18 mouse cellular contexts compared by ENCODE assay signal in genomic region chr19:57465742-57466141, GRCm38 (mm10).
"Had no signal": no experiment of that assay in that cellular context is flagged by ENCODE, and none has a peak within 500 bp of the region (broad histone marks: within the 10 kb centered on the region; RNA-seq: fewer than 3 reads in every experiment).

No protein-coding gene starts in this region.

- H3K9ac ChIP-seq: intestine, embryonic 15.5 days; liver, embryonic 13.5 days; neural tube, embryonic 12.5 days; neural tube, embryonic 15.5 days; stomach, embryonic 15.5 days had no signal

- H3K4me3 ChIP-seq: intestine, embryonic 15.5 days; left cerebral cortex, adult 2 months; liver, embryonic 13.5 days; midbrain, embryonic 10.5 days; neural tube, embryonic 12.5 days; neural tube, embryonic 15.5 days; stomach, embryonic 15.5 days had no signal

- H3K4me1 ChIP-seq: intestine, embryonic 15.5 days; liver, embryonic 13.5 days; midbrain, embryonic 10.5 days; neural tube, embryonic 12.5 days; stomach, embryonic 15.5 days had no signal

- ATAC-seq: intestine, embryonic 15.5 days had no signal

- DNase-seq: kidney, adult 11 months; kidney, postnatal 25 days; layer of hippocampus, postnatal 36 days; liver, embryonic 13.5 days; lung, adult 2 months; lung, postnatal 10 days; midbrain, embryonic 14.5 days; right cerebral cortex, adult 18-20 months; right cerebral cortex, postnatal 14 days; right cerebral cortex, postnatal 4 days; thymus, postnatal 25 days had no signal

- H3K27ac ChIP-seq: intestine, embryonic 15.5 days; left cerebral cortex, adult 2 months; liver, embryonic 13.5 days; macrophage; midbrain, embryonic 10.5 days; neural tube, embryonic 12.5 days; neural tube, embryonic 15.5 days; stomach, embryonic 15.5 days had no signal

- H3K27me3 ChIP-seq: intestine, embryonic 15.5 days; liver, embryonic 13.5 days; neural tube, embryonic 12.5 days; neural tube, embryonic 15.5 days; stomach, embryonic 15.5 days had no signal

- H3K9me3 ChIP-seq: intestine, embryonic 15.5 days; neural tube, embryonic 12.5 days; neural tube, embryonic 15.5 days; stomach, embryonic 15.5 days had no signal

- H3K4me2 ChIP-seq: intestine, embryonic 15.5 days; liver, embryonic 13.5 days; neural tube, embryonic 12.5 days; neural tube, embryonic 15.5 days; stomach, embryonic 15.5 days had no signal
